Mouse (Mus musculus): Measurements from ENCODE around the gene Olfr890.
"Not testable (repeated sequence)": the region's sequence is repeated elsewhere in the genome, so short reads cannot be mapped to it uniquely, and the experiment has no call there.

Olfr890 gene

DNA sequence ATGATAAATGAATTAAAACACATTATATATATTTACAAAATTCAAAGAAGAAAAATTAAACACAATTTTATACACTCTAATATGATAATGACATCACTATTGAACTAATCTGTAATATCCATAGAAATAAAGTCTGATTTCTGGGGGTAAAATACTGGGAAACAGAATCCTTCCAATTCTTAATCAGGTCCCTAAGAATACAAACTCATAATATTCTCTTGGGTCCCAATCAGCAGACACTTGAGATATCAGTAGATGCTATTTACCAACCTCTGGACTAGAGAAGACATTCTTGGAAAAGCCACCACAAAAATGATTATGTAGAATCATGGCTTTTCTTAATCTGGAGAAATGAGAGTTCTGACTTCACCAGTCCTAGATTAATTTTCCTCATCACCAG is at the start of gene Olfr890:
Gene Olfr890, plus strand, starts transcription at position 301 of the 400 bp plus-strand sequence.
- no peak for DNase-seq (ENCODE audit: low spot score)

DNA sequence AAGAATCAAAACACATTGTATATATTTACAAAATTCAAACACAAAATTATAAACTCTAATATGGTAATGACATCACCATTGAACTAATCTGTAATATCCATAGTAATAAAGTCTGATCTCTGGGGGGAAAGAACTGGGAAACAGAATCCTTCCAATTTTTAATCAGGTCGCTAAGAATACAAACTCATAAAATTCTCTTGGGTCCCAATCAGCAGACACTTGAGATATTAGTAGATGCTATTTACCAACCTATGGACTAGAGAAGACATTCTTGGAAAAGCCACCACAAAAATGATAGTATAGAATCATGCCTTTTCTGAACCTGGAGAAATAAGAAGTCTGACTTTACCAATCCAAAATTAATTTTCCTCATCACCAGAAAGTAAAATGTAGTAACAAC is 34.5 kb upstream of the Olfr890 start, which contains the start of gene Olfr888:
Gene Olfr888, plus strand, starts transcription at position 301 of the 400 bp plus-strand sequence.
- no peak for DNase-seq (ENCODE audit: low spot score)

DNA sequence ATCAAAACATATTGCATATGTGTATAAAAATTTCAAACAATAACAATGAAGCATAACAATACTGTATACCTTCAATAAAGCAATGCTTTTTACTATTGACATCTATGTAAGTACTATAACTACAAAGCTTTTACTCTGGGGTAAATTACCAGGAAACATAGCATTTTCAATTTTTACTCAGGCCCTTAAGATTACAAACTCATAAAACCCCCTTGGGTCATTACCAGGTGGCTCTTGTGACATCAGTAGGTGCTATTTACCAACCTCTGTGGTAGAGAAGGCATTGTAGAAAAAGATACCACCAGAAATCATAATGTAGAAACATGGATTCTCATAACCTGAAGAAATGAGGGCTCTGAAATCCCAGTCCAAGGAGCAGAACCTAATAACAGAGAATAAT is 27.4 kb upstream of the Olfr890 start, which contains the start of gene Olfr889:
Gene Olfr889, plus strand, starts transcription at position 301 of the 400 bp plus-strand sequence.
- no peak for DNase-seq (ENCODE audit: low spot score)

DNA sequence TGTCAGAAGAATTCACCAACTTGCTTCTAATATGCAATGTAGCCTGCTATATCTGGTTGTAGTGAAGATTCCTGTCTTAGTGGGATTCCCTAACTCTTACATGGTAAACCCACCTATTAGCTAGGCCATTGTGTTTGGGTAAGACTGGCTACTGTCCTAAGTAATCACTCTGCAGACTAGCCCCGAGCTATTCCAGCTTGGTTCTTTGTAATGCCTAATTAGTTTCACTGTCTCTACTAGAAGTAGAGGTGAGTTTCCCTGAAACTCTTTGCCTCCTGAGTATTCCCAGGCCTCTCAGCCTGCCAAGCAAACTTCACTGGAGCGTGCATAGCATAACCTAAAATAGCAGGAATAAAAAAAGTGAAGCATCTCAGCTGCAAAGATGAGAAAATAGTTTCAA is 26.0 kb downstream of the Olfr890 start:
- not testable (repeated sequence) for DNase-seq (ENCODE audit: low spot score)

DNA sequence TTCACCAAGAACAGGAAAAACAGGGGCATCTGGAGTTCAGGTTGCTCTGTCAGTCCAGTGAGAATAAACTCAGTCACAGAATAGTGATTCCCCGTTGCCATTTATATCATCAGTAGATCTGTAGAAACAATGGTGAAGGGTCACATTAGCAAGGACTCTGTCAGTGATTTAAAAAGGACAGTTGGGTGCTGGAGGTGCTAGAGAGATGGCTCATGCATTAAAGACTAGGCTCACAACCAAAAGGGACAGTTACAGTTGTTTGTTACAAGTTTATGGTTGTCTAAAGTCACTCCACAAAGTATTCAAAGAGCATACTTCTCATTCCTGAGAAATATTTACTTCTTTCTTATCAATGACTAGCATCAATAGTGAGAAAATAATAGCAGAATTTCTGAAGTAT is 38.4 kb downstream of the Olfr890 start, which contains the start of gene Olfr891:
Gene Olfr891, minus strand, starts transcription at position 101 of the 400 bp plus-strand sequence.
- no peak for DNase-seq (ENCODE audit: low spot score)
